Mouse (Mus musculus) neural tube, embryonic 12.5 days (tissue): Measurements from ENCODE around the gene P2ry4. TPM values are rescaled to one million over a fixed set of nuclear protein-coding genes. Genes with fewer than 3 reads are reported as not detected.
A peak's percentile ranks its signal among the peaks of the same experiment; 100 is the strongest.

Experiments used
- ATAC-seq: fragments of 200-750 bp; cut with Nextera tagmentation; 2 replicates; pipeline ENCODE4 v1.8.0; 2017; ENCODE audit warnings: low read depth, mild to moderate bottlenecking, moderate TSS enrichment, moderate library complexity; ENCODE audit not compliant: low FRiP score
- H3K27ac ChIP-seq: fragments of 300-500 bp; sonication (generic); 2 replicates; pipeline ENCODE4 v1.5.1; 2016
- H3K27me3 ChIP-seq: fragments of 300-500 bp; sonication (generic); replicated peaks from 2 replicates; pipeline ENCODE4 v1.6.1; 2016; ENCODE audit warnings: mild to moderate bottlenecking
- H3K36me3 ChIP-seq: fragments of 300-500 bp; sonication (generic); 2 replicates; pipeline ENCODE4 v1.6.1; 2016; ENCODE audit warnings: mild to moderate bottlenecking
- H3K4me1 ChIP-seq: fragments of 300-500 bp; sonication (generic); 2 replicates; pipeline ENCODE4 v1.6.1; 2016
- H3K4me2 ChIP-seq: fragments of 300-500 bp; sonication (generic); replicated peaks from 2 replicates; pipeline ENCODE4 v1.6.1; 2016; ENCODE audit warnings: mild to moderate bottlenecking
- H3K4me3 ChIP-seq: fragments of 300-500 bp; sonication (generic); 2 replicates; pipeline ENCODE4 v1.5.1; 2016
- H3K9ac ChIP-seq: fragments of 300-500 bp; sonication (generic); 2 replicates; pipeline ENCODE4 v1.6.1; 2016; ENCODE audit warnings: mild to moderate bottlenecking
- H3K9me3 ChIP-seq: fragments of 300-500 bp; sonication (generic); 2 replicates; pipeline ENCODE4 v1.6.1; 2016; ENCODE audit warnings: mild to moderate bottlenecking
- WGBS: fragments of 180-500 bp; shearing (Covaris S2); methylation state at CpG from one replicate; pipeline ENCODE4 v1.1.7; 2016; 5-methylcytosine and 5-hydroxymethylcytosine counted together
- polyA plus RNA-seq: library from polyadenylated mRNA; unstranded; fragments of >200 nt; fragmentation: Nextera tagmentation; extraction: Ambion mirVana; gene quantifications from 2 replicates; pipeline ENCODE4 v1.2.1, GENCODE M21; 2016

The P2ry4 gene
- not detected in 2 replicates for polyA plus RNA-seq

- Histone ChIP-seq H3K27ac (no peak within 1 kb of the TSS), H3K4me2 (no peak within 1 kb of the TSS), H3K27me3 (no peaks in the 10 kb centered on the region; the same call in 1 of the 2 replicates), H3K4me3 (no peak within 1 kb of the TSS), H3K4me1 (no peaks in the 10 kb centered on the region), H3K9ac (no peak within 1 kb of the TSS), H3K9me3 (no peaks in the 10 kb centered on the region), H3K36me3 (no peaks in the 10 kb centered on the region)
- no peak for ATAC-seq
- WGBS = 62% methylated on average over 4 of the region's 4 CpGs
Measured at GRCm38 (mm10) chrX:100594791-100595190, at the start of gene P2ry4. TSS of gene P2ry4 (minus strand) at chrX:100594869.

GRCm38 (mm10) chrX:100638477-100638876 is 43.8 kb upstream of the P2ry4 start:
- H3K27me3 ChIP-seq = no peaks in the 10 kb centered on the region
- WGBS = 90% methylated on average over 8 of the region's 8 CpGs
- ATAC-seq = no peak
- no peaks in the 10 kb centered on the region for H3K4me1 ChIP-seq
- no peaks in the 10 kb centered on the region for H3K9me3 ChIP-seq
- no peaks in the 10 kb centered on the region for H3K36me3 ChIP-seq
- no peak overlapping the region for H3K9ac ChIP-seq
- no peak overlapping the region for H3K4me2 ChIP-seq
- H3K4me3 ChIP-seq = no peak overlapping the region
- no peak overlapping the region for H3K27ac ChIP-seq

- no peaks in the 10 kb centered on the region for H3K27me3 ChIP-seq
- H3K27ac ChIP-seq = no peak overlapping the region
- ATAC-seq = no peak
- H3K36me3 ChIP-seq = no peaks in the 10 kb centered on the region
- H3K9me3 ChIP-seq = no peaks in the 10 kb centered on the region
- no peak overlapping the region for H3K4me3 ChIP-seq
- WGBS = 90% methylated on average over 2 of the region's 2 CpGs
- H3K4me1 ChIP-seq = no peaks in the 10 kb centered on the region
- no peak overlapping the region for H3K9ac ChIP-seq
- no peak overlapping the region for H3K4me2 ChIP-seq
Measured at GRCm38 (mm10) chrX:100629076-100629475, 34.4 kb upstream of the P2ry4 start.

- ATAC-seq = peak; percentile 100
- Histone ChIP-seq H3K9ac (peak within 1 kb of the TSS; percentile 61), H3K4me3 (peak within 1 kb of the TSS; percentile 49), H3K36me3 (0 out of 2 replicates have a peak, but pooled peaks cover 4% of the 10 kb centered on the region), H3K27ac (no peak within 1 kb of the TSS), H3K4me2 (peak within 1 kb of the TSS; percentile 72), H3K9me3 (no peaks in the 10 kb centered on the region), H3K27me3 (no peaks in the 10 kb centered on the region), H3K4me1 (no peaks in the 10 kb centered on the region)
- 23% methylated on average over 62 of the region's 62 CpGs for WGBS
Measured at GRCm38 (mm10) chrX:100625802-100626793, 31.4 kb upstream of the P2ry4 start, which contains the start of gene Pdzd11. TSS of gene Pdzd11 (minus strand) at chrX:100626568.

- Histone ChIP-seq H3K36me3 (0 out of 2 replicates have a peak, but pooled peaks cover 4% of the 10 kb centered on the region), H3K9ac (peak within 1 kb of the TSS; percentile 61), H3K4me1 (no peaks in the 10 kb centered on the region), H3K9me3 (no peaks in the 10 kb centered on the region), H3K4me3 (peak within 1 kb of the TSS; percentile 49), H3K4me2 (peak within 1 kb of the TSS; percentile 72), H3K27me3 (no peaks in the 10 kb centered on the region), H3K27ac (no peak within 1 kb of the TSS)
- WGBS = 23% methylated on average over 3 of the region's 3 CpGs
- no peak for ATAC-seq
Measured at GRCm38 (mm10) chrX:100625546-100625801, 30.8 kb upstream of the P2ry4 start, which contains the start of gene Kif4. TSS of gene Kif4 (plus strand) at chrX:100625737.

- H3K36me3 ChIP-seq = 0 out of 2 replicates have a peak, but pooled peaks cover 4% of the 10 kb centered on the region
- peak overlapping the region; percentile 57 for H3K4me2 ChIP-seq
- ATAC-seq = peak; percentile 6; the same call in 1 of the 2 replicates
- peak overlapping the region; percentile 49 for H3K4me3 ChIP-seq
- H3K4me1 ChIP-seq = no peaks in the 10 kb centered on the region
- H3K9ac ChIP-seq = peak overlapping the region; percentile 44
- 49% methylated on average over 7 of the region's 7 CpGs for WGBS
- H3K9me3 ChIP-seq = no peaks in the 10 kb centered on the region
- no peak overlapping the region for H3K27ac ChIP-seq
- H3K27me3 ChIP-seq = no peaks in the 10 kb centered on the region
Measured at GRCm38 (mm10) chrX:100625146-100625545, 30.5 kb upstream of the P2ry4 start.

GRCm38 (mm10) chrX:100624242-100624641 is 29.6 kb upstream of the P2ry4 start:
- no peaks in the 10 kb centered on the region for H3K27me3 ChIP-seq
- ATAC-seq = no peak
- 0 out of 2 replicates have a peak, but pooled peaks cover 4% of the 10 kb centered on the region for H3K36me3 ChIP-seq
- no peak overlapping the region for H3K27ac ChIP-seq
- no peak overlapping the region for H3K4me2 ChIP-seq
- WGBS = 93% methylated on average over 4 of the region's 4 CpGs
- no peak overlapping the region for H3K4me3 ChIP-seq
- H3K9ac ChIP-seq = no peak overlapping the region
- no peaks in the 10 kb centered on the region for H3K4me1 ChIP-seq
- H3K9me3 ChIP-seq = no peaks in the 10 kb centered on the region

GRCm38 (mm10) chrX:100621366-100621765 is 26.7 kb upstream of the P2ry4 start:
- H3K27me3 ChIP-seq = no peaks in the 10 kb centered on the region; the same call in 1 of the 2 replicates
- no peak for ATAC-seq
- 0 out of 2 replicates have a peak, but pooled peaks cover 4% of the 10 kb centered on the region for H3K36me3 ChIP-seq
- H3K9ac ChIP-seq = no peak overlapping the region
- no peak overlapping the region for H3K27ac ChIP-seq
- no peak overlapping the region for H3K4me3 ChIP-seq
- H3K9me3 ChIP-seq = no peaks in the 10 kb centered on the region
- WGBS = 78% methylated on average over 2 of the region's 2 CpGs
- H3K4me1 ChIP-seq = no peaks in the 10 kb centered on the region
- no peak overlapping the region for H3K4me2 ChIP-seq

- no peaks in the 10 kb centered on the region; the same call in 1 of the 2 replicates for H3K27me3 ChIP-seq
- 0 out of 2 replicates have a peak, but pooled peaks cover under 1% of the 10 kb centered on the region for H3K36me3 ChIP-seq
- H3K4me3 ChIP-seq = no peak overlapping the region
- H3K27ac ChIP-seq = no peak overlapping the region
- H3K9me3 ChIP-seq = no peaks in the 10 kb centered on the region
- H3K4me1 ChIP-seq = no peaks in the 10 kb centered on the region
- 68% methylated on average over 3 of the region's 3 CpGs for WGBS
- no peak overlapping the region for H3K4me2 ChIP-seq
- H3K9ac ChIP-seq = no peak overlapping the region
- no peak for ATAC-seq
Measured at GRCm38 (mm10) chrX:100618488-100618887, 23.8 kb upstream of the P2ry4 start.

GRCm38 (mm10) chrX:100605314-100605713 is 10.6 kb upstream of the P2ry4 start, which contains the start of gene Arr3:
TSS of gene Arr3 (plus strand) at chrX:100605497.
- H3K27me3 ChIP-seq = no peaks in the 10 kb centered on the region
- no peak within 1 kb of the TSS for H3K4me3 ChIP-seq
- H3K4me1 ChIP-seq = no peaks in the 10 kb centered on the region
- no peaks in the 10 kb centered on the region for H3K36me3 ChIP-seq
- WGBS = 79% methylated on average over 1 of the region's 1 CpGs
- H3K9me3 ChIP-seq = no peaks in the 10 kb centered on the region
- no peak within 1 kb of the TSS for H3K4me2 ChIP-seq
- no peak within 1 kb of the TSS for H3K27ac ChIP-seq
- no peak within 1 kb of the TSS for H3K9ac ChIP-seq
- ATAC-seq = no peak

GRCm38 (mm10) chrX:100599755-100600154 is 5.1 kb upstream of the P2ry4 start:
- H3K9me3 ChIP-seq = no peaks in the 10 kb centered on the region
- no peak overlapping the region for H3K9ac ChIP-seq
- H3K4me2 ChIP-seq = no peak overlapping the region
- no peaks in the 10 kb centered on the region for H3K4me1 ChIP-seq
- H3K4me3 ChIP-seq = no peak overlapping the region
- no peak overlapping the region for H3K27ac ChIP-seq
- H3K36me3 ChIP-seq = no peaks in the 10 kb centered on the region
- no peak for ATAC-seq
- no peaks in the 10 kb centered on the region; the same call in 1 of the 2 replicates for H3K27me3 ChIP-seq
- WGBS = 78% methylated on average over 4 of the region's 4 CpGs

GRCm38 (mm10) chrX:100597439-100597838 is 2.8 kb upstream of the P2ry4 start:
- H3K4me1 ChIP-seq = no peaks in the 10 kb centered on the region
- H3K36me3 ChIP-seq = no peaks in the 10 kb centered on the region
- no peak overlapping the region for H3K9ac ChIP-seq
- no peaks in the 10 kb centered on the region; the same call in 1 of the 2 replicates for H3K27me3 ChIP-seq
- no peaks in the 10 kb centered on the region for H3K9me3 ChIP-seq
- no peak overlapping the region for H3K4me3 ChIP-seq
- 24% methylated on average over 5 of the region's 5 CpGs for WGBS
- ATAC-seq = no peak
- no peak overlapping the region for H3K27ac ChIP-seq
- no peak overlapping the region for H3K4me2 ChIP-seq
